Mouse (Mus musculus) inflammation-experienced regulatory T-cells, adult 6 months (primary cell): ENCODE measurements at regions not wholly inside any gene's neighbourhood (a gene's known extent, or its start where the extent isn't known, plus 50 kb on each side); places are given as distances from the start of the nearest gene placed in this dataset.
"Not testable (repeated sequence)": the region's sequence is repeated elsewhere in the genome, so short reads cannot be mapped to it uniquely, and the experiment has no call there.

Experiments used
- ATAC-seq: one replicate; pipeline ENCODE4 v1.8.0; 2017

DNA sequence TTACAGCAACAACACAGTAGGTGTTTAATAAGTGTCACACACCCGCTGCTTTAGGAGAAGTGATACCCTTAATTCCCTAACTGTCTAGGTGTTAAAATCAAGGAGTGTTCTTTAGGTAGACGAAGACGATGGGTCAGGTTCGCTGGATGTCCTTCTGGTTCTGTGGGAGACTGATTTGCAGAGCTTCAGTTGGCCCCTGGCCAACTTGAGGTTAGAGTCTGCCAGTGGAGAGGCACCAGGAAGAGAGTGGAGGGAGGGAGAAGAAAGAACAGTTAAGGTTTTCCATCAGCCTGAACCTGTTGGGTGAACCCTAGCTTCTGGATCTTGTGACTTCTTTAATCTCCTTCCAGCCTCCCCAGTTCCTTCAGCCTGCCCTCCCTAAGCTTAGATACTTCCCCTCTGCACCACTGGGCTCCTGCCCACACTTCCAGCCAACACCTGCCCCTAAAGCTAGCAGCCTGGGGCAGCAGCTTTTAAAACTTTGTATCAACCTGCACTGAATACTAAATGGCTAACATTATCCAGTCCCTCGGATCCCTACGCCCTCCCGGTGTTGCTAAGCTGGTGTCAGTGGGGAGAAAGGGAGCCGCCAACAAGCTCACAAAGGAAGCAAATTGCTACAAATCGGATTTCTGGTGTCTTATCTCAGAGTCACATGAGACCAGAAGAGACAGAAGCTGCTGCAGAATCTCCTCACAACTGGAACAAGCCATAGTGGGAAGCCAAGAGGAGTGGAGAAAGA is 62.1 kb upstream of the Adgrl1 start:
- no peak for ATAC-seq

DNA sequence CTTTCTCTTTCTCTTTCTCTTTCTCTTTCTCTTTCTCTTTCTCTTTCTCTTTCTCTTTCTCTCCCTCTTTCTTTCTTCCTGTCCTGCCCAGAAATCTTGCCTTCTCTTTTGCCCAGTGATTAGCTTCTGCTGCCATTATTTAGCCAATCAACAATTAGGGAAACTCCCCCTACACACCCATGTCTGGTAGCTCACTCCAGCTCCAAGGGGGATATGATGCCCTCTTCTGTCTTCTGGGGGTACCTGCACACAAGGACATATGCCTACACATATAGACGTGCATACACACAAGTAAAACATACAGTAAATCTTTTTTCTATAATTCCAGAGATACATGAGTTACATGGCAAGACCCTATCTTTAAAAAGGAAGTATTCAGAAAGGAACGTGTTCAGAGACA is 70.1 kb upstream of the Adgrl1 start:
- no peak for ATAC-seq

DNA sequence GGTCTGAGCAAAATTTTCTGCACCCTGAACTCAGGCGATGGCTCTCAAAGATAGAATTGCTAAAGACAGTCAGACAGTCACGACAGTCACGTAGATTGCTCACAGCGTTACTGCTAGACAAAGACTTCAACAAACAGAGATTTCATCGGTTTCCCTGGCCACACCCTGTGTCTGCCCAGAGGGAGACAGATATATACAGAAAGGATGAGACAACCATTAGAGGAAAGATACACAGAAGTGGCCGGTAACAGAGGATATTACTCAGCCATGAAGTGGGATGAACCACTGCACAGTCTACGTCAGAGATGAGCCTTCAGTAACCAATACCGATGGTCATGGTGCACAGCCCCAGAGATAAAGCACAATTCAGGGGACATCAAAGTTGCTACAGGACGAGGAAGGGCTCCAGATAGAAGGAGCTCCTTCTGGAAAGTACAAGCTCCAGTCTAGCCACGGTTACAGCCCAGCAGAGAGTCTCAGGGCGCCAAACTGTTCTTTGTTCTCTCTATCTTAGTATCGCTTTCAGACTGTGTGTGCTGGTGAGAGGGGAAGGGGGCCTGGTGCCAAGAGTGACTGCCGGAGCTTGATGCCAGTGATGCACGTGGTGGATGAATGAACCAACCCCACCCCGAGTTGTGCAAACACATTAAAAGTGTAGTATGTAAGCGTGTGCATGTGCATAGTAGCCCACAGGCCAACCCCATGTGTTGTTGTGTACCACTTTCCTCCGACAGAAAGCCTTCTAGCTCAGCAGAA is 74.8 kb upstream of the Adgrl1 start:
- no peak for ATAC-seq

DNA sequence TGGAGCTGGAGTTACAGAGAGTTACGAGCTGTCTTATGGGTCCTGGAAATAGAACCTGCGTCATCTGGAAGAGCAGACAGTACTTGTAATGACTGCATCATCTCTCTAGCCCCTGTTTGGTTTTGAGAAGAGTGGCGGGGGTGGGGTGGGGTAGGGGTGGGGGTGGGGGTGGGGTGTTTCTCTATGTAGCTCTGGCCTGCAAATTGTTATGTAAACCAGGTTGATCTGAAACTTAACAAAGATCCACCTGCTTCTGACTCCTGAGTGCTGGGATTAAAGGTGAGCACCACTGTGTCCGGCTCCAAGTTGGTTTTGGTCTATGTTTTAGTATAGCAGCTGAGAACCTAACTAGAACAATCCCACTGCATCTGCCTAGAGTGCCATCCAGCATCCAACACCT is 78.0 kb upstream of the Adgre5 start:
- ATAC-seq = no peak

DNA sequence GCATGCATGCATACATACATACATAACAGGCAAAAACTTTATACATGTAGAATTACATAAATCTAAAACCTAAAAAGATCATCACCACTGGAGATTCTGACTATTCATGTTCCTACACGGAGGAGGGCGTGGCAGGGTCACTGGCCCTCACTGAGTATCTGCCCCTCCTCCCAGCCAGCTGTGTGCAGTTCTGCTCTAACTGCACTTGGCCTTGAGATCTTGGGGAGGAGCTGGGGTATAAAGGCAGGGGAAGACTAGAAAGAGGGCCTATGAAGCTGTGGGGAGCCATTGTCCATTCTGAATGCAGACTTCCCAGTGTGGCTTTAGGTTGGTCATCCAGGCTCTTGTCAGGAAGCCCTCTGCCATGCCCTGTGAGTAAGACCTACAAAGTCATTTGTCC is 69.5 kb upstream of the Adgre5 start:
- no peak for ATAC-seq

DNA sequence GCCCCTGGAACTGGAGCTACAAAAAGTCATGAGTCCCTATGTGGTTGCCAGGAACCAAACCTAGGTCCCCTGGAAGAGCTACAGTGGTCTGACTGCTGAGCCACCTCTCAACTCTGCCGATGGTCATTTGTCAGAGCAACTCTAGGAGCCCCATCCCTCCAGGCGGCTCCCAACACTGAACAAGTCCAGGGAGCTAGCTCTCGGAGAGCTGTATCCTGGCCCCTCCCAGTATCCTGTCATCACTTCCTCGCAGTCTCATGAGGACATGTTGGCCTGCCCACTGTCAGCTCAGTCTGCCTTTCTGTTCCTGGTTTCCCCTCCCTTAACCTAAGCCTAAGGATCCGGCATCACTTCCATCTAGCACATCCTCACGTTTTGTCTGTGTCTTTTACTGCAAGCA is 64.5 kb upstream of the Adgre5 start:
- no peak for ATAC-seq

DNA sequence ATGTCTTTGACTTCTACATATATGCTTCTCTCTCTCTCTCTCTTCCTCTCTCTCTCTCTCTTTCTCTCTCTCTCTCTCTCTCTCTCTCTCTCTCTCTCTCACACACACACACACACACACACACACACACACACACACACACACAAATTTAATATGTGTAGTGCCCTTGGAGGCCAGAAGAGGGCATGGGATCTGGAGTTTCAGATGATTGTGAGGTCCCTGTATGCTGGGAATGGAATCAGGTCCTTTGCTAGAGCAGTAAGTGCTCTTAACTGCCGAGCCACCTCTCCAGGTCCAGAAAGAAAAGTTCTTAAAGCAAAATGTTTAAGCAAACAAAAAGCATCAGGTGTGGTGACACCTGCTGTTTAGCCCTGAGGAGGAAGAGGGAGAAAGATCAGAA is 62.2 kb upstream of the Adgre5 start:
- not testable (repeated sequence) for ATAC-seq

DNA sequence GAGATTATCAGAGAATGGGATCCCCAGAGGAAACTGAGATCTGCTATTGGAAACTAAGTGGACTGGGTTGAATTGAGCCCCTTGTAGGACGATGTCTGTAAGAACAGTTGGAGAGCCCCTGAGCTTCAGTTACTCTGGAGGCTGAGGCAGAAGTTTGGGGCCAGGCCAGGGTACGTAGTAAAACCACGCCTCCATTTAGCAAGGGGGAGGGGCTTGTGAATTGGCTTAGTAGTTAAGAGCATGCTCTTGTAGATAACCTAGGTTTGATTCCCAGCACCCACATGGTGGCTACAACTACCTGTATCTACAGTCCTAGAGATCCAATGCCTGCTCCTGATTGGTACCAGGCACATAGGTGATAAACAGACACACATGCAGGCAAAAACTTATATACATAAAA is 61.4 kb upstream of the Adgre5 start:
- ATAC-seq = no peak

DNA sequence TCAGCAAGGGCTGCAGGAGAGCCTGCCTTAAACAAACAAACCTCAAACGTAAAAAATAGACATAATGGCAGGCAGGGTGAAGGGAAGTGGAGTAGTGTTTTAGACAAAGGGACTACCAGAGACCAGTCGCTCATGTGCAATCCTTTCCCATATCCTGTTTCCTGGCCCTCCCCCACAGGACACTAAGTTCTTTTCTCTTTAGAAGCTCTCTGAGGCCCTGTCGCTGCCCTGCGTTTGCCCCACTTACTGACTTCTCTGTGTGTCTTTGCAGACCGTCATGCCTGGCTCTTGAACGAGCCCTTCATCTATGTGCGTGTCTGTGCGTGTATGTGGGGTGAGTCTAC is 58.5 kb upstream of the Adgre5 start:
- ATAC-seq = no peak

DNA sequence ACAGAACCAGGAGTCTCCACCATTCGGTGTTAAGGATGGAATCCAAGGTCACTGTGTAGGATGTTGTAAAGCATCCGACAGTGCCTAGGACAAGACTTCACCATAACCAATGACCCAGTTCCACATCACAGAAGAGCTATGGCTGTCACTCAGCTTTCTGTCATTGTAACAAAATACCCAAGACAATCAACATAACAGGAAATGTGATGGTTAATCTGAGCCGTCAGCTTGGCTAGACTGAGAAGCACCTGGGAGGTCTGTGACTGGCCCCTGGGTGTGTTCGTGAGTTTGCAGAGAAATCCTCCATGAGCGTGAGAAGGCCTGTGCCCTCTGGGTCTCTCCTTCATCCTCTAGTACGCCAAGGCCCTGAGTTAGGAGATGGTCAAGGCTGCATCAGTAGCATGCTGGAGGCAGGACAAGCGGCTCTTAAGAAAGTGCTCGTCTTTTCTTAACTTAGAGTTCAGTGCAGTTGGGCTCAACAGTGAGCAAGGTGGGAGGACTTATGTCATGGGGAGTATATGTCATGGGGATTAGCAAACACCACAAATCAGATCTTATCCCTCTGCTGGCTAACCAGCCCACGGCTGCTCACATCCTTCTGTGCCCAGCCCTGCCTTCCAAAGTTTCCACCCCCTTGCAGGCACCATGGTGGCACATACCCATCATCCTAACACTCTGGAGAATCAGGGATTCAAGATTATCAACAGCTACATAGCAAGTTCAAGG is 57.9 kb upstream of the Adgre5 start:
- peak; percentile 71 for ATAC-seq

DNA sequence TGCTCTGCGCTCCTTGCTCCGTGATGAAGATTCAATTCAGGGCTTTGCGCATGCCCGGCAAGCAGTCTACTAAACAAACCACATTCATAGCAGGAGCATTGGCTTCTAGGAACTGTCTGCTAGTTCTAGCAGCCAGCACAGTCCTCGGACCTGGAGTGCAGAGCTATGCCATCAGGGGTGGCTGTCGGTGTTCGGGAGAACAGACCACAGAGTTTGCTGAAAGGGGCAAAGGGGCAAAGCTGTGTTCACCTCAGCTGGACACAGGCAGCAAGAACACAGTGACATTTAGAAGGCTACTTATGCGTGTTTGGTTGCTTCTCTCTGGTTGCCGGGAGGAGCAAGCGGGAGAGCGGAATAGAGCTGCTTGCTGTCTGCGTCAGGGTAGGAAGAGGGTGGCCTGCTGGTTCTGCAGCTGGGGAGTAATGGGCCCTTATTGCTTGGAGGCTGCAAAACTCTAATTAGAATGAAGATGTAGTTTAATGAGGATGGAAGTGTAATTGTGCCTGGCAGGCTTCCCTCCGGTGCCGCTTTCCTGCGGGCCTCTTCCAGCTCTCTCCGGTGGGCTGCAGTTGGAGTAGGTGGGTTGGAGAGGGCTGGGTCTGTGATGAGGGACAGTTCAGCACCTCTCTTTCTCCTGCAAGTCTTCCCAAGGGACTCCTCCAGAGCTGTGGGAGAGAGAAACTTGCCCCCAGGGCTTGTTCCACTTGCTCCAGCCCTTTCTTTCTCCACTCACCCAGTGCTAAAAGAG is 52.5 kb upstream of the Adgre5 start:
- no peak for ATAC-seq
